Mouse (Mus musculus): ENCODE data around the gene Hsd11b2.

GRCm38 (mm10) chr8:105494566-105494965 lies 24.0 kb upstream of the Hsd11b2 start:
- no peak for TF ChIP-seq POLR2A (IDR thresholded peaks at IDR 0.05; ENCODE audit: insufficient read depth, low read depth, low read length)
- no peak for TF ChIP-seq CTCF (IDR thresholded peaks at IDR 0.05; ENCODE audit: insufficient read depth, low read depth, low read length)
